Mouse (Mus musculus) v-Abl transformed pro-B cells (cell line): ENCODE results near the gene Mcemp1.

ENCODE experiments used
- in situ Hi-C, 2 experiments: fragments of 400-800 bp; cut with MboI; formaldehyde crosslinking; loops; one replicate each; pipeline ENCODE4 v1.15.1; 2025; ENCODE audit not compliant: unreplicated experiment in 2 of 2

Gene Mcemp1

DNA sequence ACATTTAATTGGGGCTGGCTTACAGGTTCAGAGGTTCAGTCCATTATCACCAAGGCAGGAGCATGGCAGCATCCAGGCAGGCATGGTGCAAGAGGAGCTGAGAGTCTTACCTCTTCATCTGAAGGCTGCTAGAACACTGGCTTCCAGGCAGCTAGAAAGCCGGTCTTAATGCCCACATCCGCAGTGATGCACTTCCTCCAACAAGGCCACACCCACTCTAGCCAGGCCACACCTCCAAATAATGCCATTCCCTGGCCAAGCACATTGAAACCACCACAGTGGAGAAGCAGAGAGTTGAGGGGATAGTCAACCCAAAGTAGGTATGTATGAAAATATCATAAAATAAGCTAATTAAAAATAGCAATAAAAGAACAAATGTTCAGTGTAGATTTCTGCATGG is 4.8 kb downstream of the Mcemp1 start:
- in situ Hi-C loops = loop anchor here (5.0 to 10.0 kb wide), 4 partner anchors 108 to 488 kb away; partner anchors contain the start of genes A430078G23Rik (in 2 of the 2) and Pex11g (in 2 of the 2)

DNA sequence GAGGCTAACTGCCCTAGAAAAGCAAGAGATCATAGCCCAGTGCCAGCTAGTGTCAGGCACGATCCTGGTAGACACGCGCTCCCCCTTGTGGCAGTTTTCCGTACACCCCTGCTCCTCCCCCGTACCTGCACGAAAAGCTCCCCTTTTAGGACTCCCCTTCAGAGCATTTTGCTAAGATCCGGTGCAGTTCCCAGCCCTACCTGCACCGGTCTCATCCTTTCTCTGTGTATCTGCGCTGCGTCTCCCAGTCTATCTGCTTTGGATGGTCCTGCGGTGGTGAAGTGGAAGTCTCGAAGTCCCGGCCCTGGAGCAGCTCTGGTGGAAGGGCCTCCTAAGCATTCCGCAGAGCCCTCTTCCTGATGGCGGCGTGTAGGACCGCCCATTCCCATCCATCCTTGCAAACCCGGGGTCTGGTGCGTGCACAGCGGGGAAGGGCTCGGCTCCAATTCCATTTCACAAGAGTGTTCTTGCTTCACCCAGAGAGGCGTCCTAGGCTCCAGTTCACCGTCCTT is 6.5 kb downstream of the Mcemp1 start, which contains the start of gene Fcor:
TSS of gene Fcor (minus strand) at position 383 of the 512 bp plus-strand sequence.
- in situ Hi-C loops = loop anchor here (5.0 to 10.0 kb wide), 4 partner anchors 110 to 490 kb away; partner anchors contain the start of genes A430078G23Rik (in 2 of the 2) and Pex11g (in 2 of the 2)

- in situ Hi-C loops = loop anchor here (5.0 to 10.0 kb wide), 6 partner anchors 57 to 492 kb away; partner anchors contain the start of genes A430078G23Rik (in 2 of the 2) and Pex11g (in 2 of the 2)
Observed at GRCm38 (mm10) chr8:3674671-3675070, 9.1 kb downstream of the Mcemp1 start.

- in situ Hi-C loops = loop anchor here (5.0 to 10.0 kb wide), 3 partner anchors 59 to 322 kb away; partner anchors contain the start of gene A430078G23Rik (in 2 of the 2)
Observed at GRCm38 (mm10) chr8:3676131-3676992, 10.8 kb downstream of the Mcemp1 start, which contains the start of gene Trappc5. TSS of gene Trappc5 (plus strand) at chr8:3676299.

DNA sequence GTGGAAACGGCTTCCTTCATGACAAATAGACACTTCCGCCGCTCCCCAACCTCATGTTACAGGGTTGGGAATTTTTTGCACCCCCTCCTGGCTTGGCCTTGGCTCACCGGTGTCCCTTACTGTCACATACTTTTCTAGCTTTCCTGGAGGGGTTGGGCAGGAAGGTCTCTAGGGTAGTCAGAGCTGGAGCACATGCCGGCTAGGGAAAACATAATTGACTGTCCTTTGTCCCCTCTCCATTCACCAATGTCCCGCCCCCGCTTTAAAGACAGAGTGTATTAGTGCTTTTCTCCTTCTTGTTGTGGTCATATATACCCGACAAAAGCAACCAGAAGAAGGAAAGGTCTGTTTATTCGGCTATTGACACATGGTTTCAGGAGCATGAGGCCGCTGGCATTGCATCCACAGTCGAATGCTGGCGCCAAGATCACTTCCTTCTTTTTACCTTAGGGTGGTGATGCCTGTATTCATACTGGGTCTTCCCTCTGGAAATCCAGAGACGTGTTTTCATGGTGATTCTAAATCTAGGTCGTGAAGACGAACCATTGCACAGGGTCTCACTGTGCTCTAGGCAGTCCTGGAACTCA is 11.5 kb downstream of the Mcemp1 start:
- in situ Hi-C loops = loop anchor here (5.0 to 10.0 kb wide), 3 partner anchors 60 to 322 kb away; partner anchors contain the start of gene A430078G23Rik (in 2 of the 2)

DNA sequence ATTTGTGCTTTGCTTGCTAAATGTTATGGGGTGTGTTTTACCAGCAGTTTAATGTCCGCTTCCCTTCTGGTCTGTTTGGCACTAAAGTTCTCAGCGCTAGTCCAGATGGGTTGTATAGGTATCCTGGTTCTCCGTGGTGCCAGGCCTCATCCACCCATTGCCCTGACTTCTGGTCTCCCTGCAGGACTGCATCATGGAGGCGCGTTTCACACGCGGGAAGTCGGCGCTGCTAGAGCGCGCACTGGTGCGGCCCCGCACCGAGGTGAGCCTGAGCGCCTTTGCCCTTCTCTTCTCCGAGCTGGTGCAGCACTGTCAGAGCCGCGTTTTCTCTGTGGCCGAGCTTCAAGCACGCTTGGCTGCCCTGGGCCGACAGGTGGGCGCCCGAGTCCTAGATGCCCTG is 13.3 kb downstream of the Mcemp1 start:
- in situ Hi-C loops = loop anchor here (5.0 to 10.0 kb wide), 3 partner anchors 62 to 324 kb away; partner anchors contain the start of gene A430078G23Rik (in 2 of the 2)

- in situ Hi-C loops = loop anchor here (5.0 to 10.0 kb wide), 3 partner anchors 62 to 324 kb away; partner anchors contain the start of gene A430078G23Rik (in 2 of the 2)
Observed at GRCm38 (mm10) chr8:3679236-3679635, 13.7 kb downstream of the Mcemp1 start.

DNA sequence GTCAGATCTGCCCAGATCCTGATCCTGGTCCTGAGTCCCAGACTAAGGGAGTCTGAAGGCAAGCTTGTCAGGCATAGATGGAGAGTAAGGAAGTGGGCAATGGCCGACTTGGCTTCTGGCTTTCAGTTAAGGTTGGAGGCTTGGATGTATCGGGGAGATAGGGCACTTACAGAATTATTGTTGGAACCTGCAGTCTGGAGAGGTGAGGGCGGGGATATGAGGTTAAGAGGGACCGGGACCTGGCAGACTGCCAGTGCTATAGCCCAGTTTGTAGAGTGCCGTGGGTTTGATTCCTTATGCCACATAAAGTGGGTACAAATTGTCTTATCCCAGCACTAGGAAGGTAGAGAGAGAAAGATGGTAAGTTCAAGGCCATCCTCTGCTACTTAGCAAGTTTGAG is 14.1 kb downstream of the Mcemp1 start:
- in situ Hi-C loops = loop anchor here (5.0 to 10.0 kb wide), 3 partner anchors 62 to 325 kb away; partner anchors contain the start of gene A430078G23Rik (in 2 of the 2)

DNA sequence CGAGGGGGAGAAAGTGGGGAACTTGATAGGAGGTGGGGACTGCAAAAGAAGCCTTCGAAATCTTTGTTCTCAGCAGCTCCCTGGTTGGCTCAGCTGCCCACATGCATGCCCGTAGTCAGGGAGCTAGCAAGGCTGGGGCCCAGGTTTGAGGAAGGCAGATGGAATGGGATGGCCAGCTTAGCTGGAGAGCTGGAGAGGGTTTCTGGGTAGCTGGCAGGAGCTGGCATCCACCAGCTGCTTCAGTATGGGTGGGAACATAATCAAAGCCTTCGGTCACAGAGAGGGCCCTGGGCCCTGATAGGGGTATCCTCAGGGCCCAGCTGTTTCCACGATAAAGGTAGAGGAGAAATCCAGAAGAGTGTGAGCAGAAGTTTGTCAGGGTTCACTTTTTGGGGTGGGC is 16.9 kb downstream of the Mcemp1 start:
- in situ Hi-C loops = no loop called here

GRCm38 (mm10) chr8:3683408-3684176 is 18.0 kb downstream of the Mcemp1 start:
- in situ Hi-C loops = no loop called here

GRCm38 (mm10) chr8:3684530-3684929 is 19.0 kb downstream of the Mcemp1 start:
- in situ Hi-C loops = no loop called here

- in situ Hi-C loops = no loop called here
Observed at GRCm38 (mm10) chr8:3685422-3685821, 19.9 kb downstream of the Mcemp1 start.

GRCm38 (mm10) chr8:3687537-3687936 is 22.0 kb downstream of the Mcemp1 start:
- in situ Hi-C loops = no loop called here

- in situ Hi-C loops = no loop called here
Observed at GRCm38 (mm10) chr8:3690774-3691173, 25.2 kb downstream of the Mcemp1 start.

DNA sequence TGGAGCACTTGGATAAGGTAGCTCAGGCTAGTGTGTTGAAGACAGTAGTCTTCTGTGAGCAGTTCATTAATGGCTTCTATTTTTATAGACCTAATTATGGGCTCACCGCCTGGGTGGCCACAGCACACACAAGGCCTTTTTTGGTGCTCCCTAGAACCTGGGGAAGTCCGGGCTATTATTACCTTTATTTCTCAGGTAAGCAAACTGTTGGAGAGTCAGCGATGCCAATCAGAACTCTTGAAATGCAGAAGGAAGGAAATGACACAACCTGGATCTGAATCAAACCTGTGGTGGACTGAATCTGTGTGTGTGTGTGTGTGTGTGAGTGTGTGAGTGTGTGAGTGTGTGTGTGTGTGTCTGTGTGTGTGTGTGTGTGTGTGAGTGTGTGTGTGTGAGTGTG is 28.6 kb downstream of the Mcemp1 start, which contains the start of gene Fcer2a:
TSS of gene Fcer2a (minus strand) at position 55 of the 400 bp plus-strand sequence.
- in situ Hi-C loops = no loop called here

GRCm38 (mm10) chr8:3701491-3701890 is 35.9 kb downstream of the Mcemp1 start:
- in situ Hi-C loops = loop anchor here (25.0 kb wide), 4 partner anchors 436 to 1086 kb away; partner anchors contain the start of genes Cd209g (in 1 of the 2) and Shcbp1 (in 1 of the 2)

DNA sequence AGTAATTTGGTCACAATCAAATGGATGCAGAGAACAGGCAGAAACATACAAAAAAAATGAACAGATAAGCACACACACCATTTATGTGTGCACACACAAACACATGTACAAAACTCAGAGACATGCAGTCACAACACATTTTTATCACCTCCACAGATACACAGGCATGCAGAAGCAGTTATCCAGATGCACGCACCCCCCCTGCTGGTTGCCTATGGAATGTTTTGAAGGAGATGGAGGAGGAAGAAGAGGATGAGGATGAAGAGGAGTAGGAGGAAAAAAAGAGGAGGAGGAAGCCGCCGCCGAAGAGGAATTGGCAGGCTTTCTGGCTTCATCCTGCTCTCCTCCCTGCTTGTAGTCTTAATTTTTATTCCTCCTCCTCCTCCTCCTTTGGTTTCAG is 40.2 kb downstream of the Mcemp1 start:
- in situ Hi-C loops = loop anchor here (25.0 kb wide), 4 partner anchors 432 to 1082 kb away; partner anchors contain the start of genes Cd209g (in 1 of the 2) and Shcbp1 (in 1 of the 2)

- in situ Hi-C loops = loop anchor here (25.0 kb wide), 4 partner anchors 430 to 1080 kb away; partner anchors contain the start of genes Cd209g (in 1 of the 2) and Shcbp1 (in 1 of the 2)
Observed at GRCm38 (mm10) chr8:3707611-3708010, 42.1 kb downstream of the Mcemp1 start.

- in situ Hi-C loops = loop anchor here (10.0 to 25.0 kb wide), 6 partner anchors 244 to 1077 kb away; partner anchors contain the start of genes Cd209c (in 1 of the 2), Cd209g (in 1 of the 2) and Shcbp1 (in 1 of the 2)
Observed at GRCm38 (mm10) chr8:3710312-3710711, 44.8 kb downstream of the Mcemp1 start.
